Mouse (Mus musculus) intestine, postnatal 0 days (tissue): Measurements from ENCODE around the gene C1qtnf6. TPM values are rescaled to one million over a fixed set of nuclear protein-coding genes. Genes with fewer than 3 reads are reported as not detected.

Experiments
- ATAC-seq: fragments of 200-750 bp; cut with Nextera tagmentation; 2 replicates; pipeline ENCODE4 v1.8.0; 2017; ENCODE audit warnings: mild to moderate bottlenecking, moderate TSS enrichment, moderate library complexity
- H3K27ac ChIP-seq: fragments of 300-500 bp; sonication (generic); 2 replicates; pipeline ENCODE4 v1.5.1; 2014; ENCODE audit warnings: mild to moderate bottlenecking, low read depth, low read length, moderate library complexity
- H3K27me3 ChIP-seq: fragments of 300-500 bp; sonication (generic); replicated peaks from 2 replicates; pipeline ENCODE4 v1.6.1; 2014; ENCODE audit warnings: low read length, mixed read lengths; ENCODE audit not compliant: control insufficient read depth, insufficient read depth
- H3K36me3 ChIP-seq: fragments of 300-500 bp; sonication (generic); 2 replicates; pipeline ENCODE4 v1.6.1; 2014; ENCODE audit warnings: mild to moderate bottlenecking, moderate library complexity; ENCODE audit not compliant: control insufficient read depth, insufficient read depth
- H3K4me1 ChIP-seq: fragments of 300-500 bp; sonication (generic); replicated peaks from 2 replicates; pipeline ENCODE4 v1.6.1; 2014; ENCODE audit warnings: antibody characterized with exemption, low read length, mixed read lengths; ENCODE audit not compliant: control insufficient read depth, insufficient read depth
- H3K4me2 ChIP-seq: fragments of 300-500 bp; sonication (generic); replicated peaks from 2 replicates; pipeline ENCODE4 v1.6.1; 2014; ENCODE audit warnings: low read depth, mild to moderate bottlenecking, moderate library complexity
- H3K4me3 ChIP-seq: fragments of 300-500 bp; sonication (generic); 2 replicates; pipeline ENCODE4 v1.5.1; 2014; ENCODE audit warnings: low read depth, low read length
- H3K9ac ChIP-seq: fragments of 300-500 bp; sonication (generic); 2 replicates; pipeline ENCODE4 v1.6.1; 2014; ENCODE audit warnings: mild to moderate bottlenecking, low read depth, low read length
- H3K9me3 ChIP-seq: fragments of 300-500 bp; sonication (generic); 2 replicates; pipeline ENCODE4 v1.6.1; 2016; ENCODE audit warnings: mixed run types; ENCODE audit not compliant: control insufficient read depth
- CTCF ChIP-seq: sonication (generic); IDR thresholded peaks from 2 replicates; pipeline ENCODE4 v1.5.1; 2016; ENCODE audit warnings: low read depth, mild to moderate bottlenecking, control low read depth, antibody characterized with exemption, moderate library complexity
- WGBS: fragments of 180-500 bp; shearing (Covaris S2); extraction: QIAGEN DNeasy Blood & Tissue Kit; methylation state at CpG from one replicate; pipeline ENCODE4 v1.1.7; 2014; 5-methylcytosine and 5-hydroxymethylcytosine counted together
- polyA plus RNA-seq: library from polyadenylated mRNA; unstranded; fragments of >200 nt; fragmentation: Nextera tagmentation; extraction: Ambion mirVana; gene quantifications from 2 replicates; pipeline ENCODE4 v1.2.1, GENCODE M21; 2015

Gene C1qtnf6
- polyA plus RNA-seq, 1 experiment from 2014 or later = 16.0 TPM

DNA sequence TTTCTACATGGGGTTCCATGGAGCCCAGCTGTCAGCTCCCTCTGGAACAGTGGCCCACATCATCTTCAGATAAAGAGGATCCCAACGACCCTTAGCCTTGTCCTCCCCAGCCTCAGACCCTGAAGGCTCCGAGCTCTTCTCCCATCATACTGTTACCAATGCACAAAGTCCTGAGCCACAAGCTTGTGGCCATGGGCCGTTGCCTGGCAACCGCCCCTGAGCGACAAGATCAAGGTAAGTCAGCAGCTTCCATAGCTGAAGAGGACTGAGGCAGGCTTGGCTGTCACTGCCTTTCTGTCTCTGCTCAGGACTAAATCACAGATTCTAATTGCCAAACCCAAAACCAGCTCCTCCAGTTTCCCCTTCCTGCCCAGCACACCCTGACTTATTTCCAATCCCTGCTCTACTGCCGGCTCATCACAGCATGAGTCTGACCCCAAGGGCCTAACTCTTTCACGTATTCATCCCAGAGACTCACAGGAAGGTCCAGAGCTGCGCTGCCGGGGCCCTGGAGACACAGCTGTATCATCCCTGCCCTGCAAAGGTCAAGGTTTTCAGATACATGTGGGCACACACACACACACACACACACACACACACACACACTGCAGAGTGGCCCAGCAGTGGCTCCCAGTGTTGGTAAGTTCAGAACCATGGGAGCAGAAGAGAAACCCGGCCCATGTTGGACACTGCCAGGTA lies 4.7 kb upstream of the C1qtnf6 start:
- Histone ChIP-seq H3K36me3 (no peaks in the 10 kb centered on the region), H3K4me3 (no peak overlapping the region), H3K4me1 (0 out of 2 replicates have a peak, but pooled peaks cover 8% of the 10 kb centered on the region), H3K27ac (no peak overlapping the region), H3K4me2 (no peak overlapping the region), H3K9me3 (no peaks in the 10 kb centered on the region), H3K9ac (no peak overlapping the region), H3K27me3 (no peaks in the 10 kb centered on the region)
- WGBS = 61% methylated on average over 10 of the region's 10 CpGs
- no peak for TF ChIP-seq CTCF
- no peak for ATAC-seq

DNA sequence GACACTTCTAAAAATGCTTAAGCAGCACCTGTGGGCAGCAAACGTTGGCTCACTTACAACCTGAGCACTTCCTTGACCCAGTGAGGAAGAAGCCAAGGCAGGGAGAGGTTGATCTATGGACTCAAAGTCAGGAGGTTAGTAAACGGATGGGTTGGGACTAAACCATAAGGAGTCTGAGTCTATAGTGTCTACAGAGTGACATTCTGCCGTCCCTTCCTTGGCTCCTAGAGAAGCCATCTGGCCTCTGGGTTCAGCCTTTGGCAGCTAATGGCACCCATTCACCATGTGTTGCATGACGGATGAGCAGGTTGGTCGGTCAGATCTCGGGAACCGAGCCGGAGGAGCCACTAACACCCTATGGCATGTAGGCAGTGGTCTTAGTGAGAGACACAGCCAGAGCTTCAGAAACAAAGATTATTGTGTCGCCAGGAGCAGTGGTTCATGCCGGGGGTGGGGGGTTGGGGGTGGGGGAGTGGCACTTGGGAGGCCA lies 2.2 kb upstream of the C1qtnf6 start:
- no peak overlapping the region for H3K9ac ChIP-seq
- TF ChIP-seq CTCF = no peak
- H3K4me3 ChIP-seq = no peak overlapping the region
- 52% methylated on average over 10 of the region's 10 CpGs for WGBS
- H3K27ac ChIP-seq = peak overlapping the region; percentile 84
- no peaks in the 10 kb centered on the region for H3K36me3 ChIP-seq
- no peak overlapping the region for H3K4me2 ChIP-seq
- ATAC-seq = peak; percentile 59
- H3K9me3 ChIP-seq = no peaks in the 10 kb centered on the region
- 0 out of 2 replicates have a peak, but pooled peaks cover 8% of the 10 kb centered on the region for H3K4me1 ChIP-seq
- no peaks in the 10 kb centered on the region for H3K27me3 ChIP-seq

- Histone ChIP-seq H3K4me2 (peak overlapping the region; percentile 71; the same call in 1 of the 2 replicates), H3K27me3 (no peaks in the 10 kb centered on the region), H3K9me3 (no peaks in the 10 kb centered on the region), H3K9ac (no peak overlapping the region), H3K4me1 (0 out of 2 replicates have a peak, but pooled peaks cover 8% of the 10 kb centered on the region), H3K27ac (peak overlapping the region; percentile 84), H3K4me3 (no peak overlapping the region), H3K36me3 (no peaks in the 10 kb centered on the region)
- TF ChIP-seq CTCF = no peak
- peak; percentile 64 for ATAC-seq
- 34% methylated on average over 10 of the region's 10 CpGs for WGBS
These were observed 1.5 kb upstream of the C1qtnf6 start for GRCm38 (mm10) chr15:78532566-78533345.

DNA sequence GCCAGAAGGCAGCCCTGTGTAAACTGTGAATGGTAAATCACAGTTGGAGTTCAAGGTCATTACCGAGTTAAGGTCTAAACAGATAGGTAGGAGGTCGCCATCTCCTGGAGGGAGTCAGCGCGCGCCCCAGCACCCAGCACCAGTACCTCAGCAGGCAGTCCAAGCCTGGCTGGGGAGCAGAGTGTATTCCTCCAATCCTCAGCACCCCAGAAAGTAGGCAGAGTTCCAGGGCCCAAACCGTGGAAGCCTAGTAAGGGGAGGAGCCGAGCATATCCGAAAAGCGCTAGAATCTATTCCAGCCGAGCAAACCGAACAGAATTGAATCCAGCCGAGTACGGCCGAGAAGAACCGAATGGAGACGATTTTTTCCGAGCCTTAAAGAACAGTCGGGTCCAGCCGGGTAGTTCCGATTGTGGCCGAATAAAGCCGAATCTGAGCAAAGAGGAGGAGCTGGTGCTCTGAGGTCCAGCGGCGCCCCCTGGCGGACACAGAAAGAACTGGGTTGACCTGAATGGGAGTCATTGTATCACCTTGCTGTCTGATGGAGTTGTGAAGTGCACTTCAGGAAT lies 769 bp upstream of the C1qtnf6 start:
- under 1% methylated on average over 25 of the region's 25 CpGs for WGBS
- no peaks in the 10 kb centered on the region for H3K27me3 ChIP-seq
- H3K36me3 ChIP-seq = no peaks in the 10 kb centered on the region
- H3K4me2 ChIP-seq = peak overlapping the region; percentile 71
- peak; percentile 94 for TF ChIP-seq CTCF
- H3K9me3 ChIP-seq = no peaks in the 10 kb centered on the region
- peak overlapping the region; percentile 51; the same call in 1 of the 2 replicates for H3K9ac ChIP-seq
- peak; percentile 80 for ATAC-seq
- peak overlapping the region; percentile 34 for H3K4me3 ChIP-seq
- peak overlapping the region; percentile 84 for H3K27ac ChIP-seq
- H3K4me1 ChIP-seq = 0 out of 2 replicates have a peak, but pooled peaks cover 8% of the 10 kb centered on the region

DNA sequence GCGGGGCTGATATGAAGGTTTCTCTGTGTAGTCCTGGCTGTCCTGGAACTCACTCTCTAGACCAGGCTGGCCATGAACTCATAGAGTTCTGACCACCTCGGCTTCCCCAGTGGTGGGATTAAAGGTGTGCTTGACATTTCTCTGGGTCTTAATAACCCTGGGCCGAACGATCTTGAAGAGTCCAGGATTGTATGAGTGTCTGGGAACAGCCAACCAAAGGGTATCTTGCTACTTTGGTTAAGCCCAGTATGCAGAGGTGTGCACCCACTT lies 170 bp upstream of the C1qtnf6 start:
- H3K36me3 ChIP-seq = no peaks in the 10 kb centered on the region; the same call in 1 of the 2 replicates
- no peak overlapping the region for H3K4me3 ChIP-seq
- H3K27me3 ChIP-seq = no peaks in the 10 kb centered on the region
- ATAC-seq = no peak
- no peak for TF ChIP-seq CTCF
- H3K4me2 ChIP-seq = peak overlapping the region; percentile 71
- 49% methylated on average over 4 of the region's 4 CpGs for WGBS
- no peaks in the 10 kb centered on the region for H3K9me3 ChIP-seq
- H3K4me1 ChIP-seq = 0 out of 2 replicates have a peak, but pooled peaks cover 8% of the 10 kb centered on the region
- H3K9ac ChIP-seq = peak overlapping the region; percentile 51; the same call in 1 of the 2 replicates
- H3K27ac ChIP-seq = peak overlapping the region; percentile 84

DNA sequence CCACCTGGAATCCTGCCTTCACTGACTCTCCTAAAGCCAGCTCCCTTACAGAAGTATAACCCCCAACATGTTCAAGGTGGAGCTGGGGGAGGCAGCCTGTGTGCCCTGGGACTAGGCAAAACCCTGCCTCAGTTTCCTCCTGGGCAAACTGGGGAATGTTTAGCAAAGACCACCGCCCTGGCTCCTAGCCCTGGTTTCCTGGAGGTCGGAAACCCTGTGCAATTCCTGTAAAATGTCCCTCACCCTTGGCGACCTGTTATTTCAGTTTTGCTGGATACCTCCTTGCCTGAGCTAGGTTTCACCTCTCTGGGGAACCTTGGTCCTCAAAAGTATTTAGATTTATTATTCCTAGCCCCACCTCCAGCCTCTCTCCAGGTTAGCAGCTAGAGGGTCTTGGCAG lies 1.1 kb downstream of the C1qtnf6 start:
- no peak overlapping the region for H3K4me3 ChIP-seq
- no peak for ATAC-seq
- 74% methylated on average over 3 of the region's 3 CpGs for WGBS
- no peak overlapping the region for H3K9ac ChIP-seq
- H3K4me2 ChIP-seq = no peak overlapping the region
- H3K27ac ChIP-seq = no peak overlapping the region
- no peaks in the 10 kb centered on the region for H3K27me3 ChIP-seq
- H3K4me1 ChIP-seq = 0 out of 2 replicates have a peak, but pooled peaks cover 8% of the 10 kb centered on the region
- H3K9me3 ChIP-seq = no peaks in the 10 kb centered on the region
- TF ChIP-seq CTCF = no peak
- H3K36me3 ChIP-seq = no peaks in the 10 kb centered on the region; the same call in 1 of the 2 replicates
